Mouse (Mus musculus): ENCODE measurements around the gene Rybp.
A peak's percentile ranks its signal among the peaks of the same experiment; 100 is the strongest.

The Rybp gene

GRCm38 (mm10) chr6:100218541-100219341, 68.5 kb downstream of the Rybp start:
- peak; percentile 72 for DNase-seq

DNA sequence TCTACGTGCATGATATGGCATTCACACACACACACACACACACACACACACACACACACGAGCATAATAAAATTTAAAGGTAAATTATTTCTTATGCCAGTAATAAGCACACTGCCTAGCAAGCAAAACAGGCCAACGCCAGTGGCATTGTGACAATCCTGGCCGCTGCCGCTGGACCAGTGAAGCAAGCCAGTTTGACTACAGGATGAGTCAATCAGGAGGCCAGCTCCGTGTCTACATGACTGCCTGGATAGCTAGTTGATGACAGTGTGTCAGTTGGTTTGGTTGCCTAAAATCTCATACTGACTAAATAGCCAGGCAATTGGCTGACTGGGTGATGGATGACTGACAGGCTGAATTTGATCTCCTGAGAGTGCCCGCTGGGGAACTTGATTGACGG, 69.8 kb downstream of the Rybp start:
- no peak for DNase-seq

DNA sequence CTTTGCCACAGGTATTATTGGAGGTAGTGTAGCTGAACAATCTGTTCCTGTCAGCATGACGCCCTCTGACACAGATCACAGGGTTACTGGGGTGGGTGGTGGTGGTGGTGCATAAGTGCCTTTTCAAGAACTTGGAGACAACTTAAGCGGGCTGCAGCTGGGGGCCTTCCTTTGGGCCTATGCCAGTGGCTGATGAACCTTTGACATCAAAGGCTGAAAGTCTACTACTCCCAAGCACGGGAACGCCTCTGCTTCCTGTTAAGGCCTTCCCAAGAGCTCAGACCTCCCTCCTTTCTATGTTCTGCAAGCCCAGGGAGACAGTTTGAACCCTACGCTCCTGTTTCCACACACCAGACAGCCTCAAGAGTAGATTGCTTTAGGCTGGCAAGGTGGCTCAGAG, 70.3 kb downstream of the Rybp start:
- no peak for DNase-seq

DNA sequence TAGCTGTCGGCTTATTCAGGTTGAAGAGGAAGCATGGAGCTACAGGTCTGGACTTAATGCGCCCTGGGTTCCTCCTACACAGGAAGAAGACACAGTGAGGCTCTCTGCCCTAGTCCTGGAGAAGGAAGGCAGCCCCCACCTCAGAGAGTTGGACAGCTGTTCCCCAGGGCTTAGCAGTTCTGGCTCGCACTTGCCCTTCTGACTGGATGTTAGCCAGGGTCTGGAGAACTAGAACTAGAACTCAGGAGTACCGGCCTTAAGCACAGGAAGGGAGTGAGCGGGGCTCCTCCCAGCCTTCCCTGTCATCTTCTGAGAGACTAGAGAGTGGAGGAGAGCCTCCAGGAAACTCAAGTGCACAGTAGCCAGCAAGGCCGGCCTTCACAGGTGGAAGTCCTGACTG, 71.5 kb downstream of the Rybp start:
- no peak for DNase-seq

- DNase-seq, result no peak
Observed at GRCm38 (mm10) chr6:100214132-100214913, 73.0 kb downstream of the Rybp start.

GRCm38 (mm10) chr6:100213596-100213995, 73.7 kb downstream of the Rybp start:
- no peak for DNase-seq

GRCm38 (mm10) chr6:100212820-100213219, 74.5 kb downstream of the Rybp start:
- no peak for DNase-seq

- DNase-seq, result no peak
Observed at GRCm38 (mm10) chr6:100211646-100212045, 75.6 kb downstream of the Rybp start.

DNA sequence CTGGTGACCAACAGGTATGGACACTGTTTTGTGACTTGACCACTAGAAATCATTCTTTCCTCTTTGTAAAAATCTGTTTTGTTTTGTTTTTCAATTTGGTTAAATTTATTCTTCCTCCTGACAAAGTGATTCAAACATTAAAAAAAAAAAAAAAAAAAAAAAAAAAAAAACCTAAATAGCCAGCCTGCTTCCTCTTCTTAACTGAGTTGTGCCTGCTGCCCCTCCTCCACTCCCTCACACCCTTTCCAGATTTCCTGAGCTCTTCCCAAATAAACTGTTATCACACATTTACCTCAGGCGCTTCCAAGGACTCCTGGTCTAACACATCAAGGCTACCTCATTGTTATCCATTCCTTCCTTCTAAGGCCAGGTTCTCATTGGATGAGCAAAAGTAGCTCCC, 76.8 kb downstream of the Rybp start:
- DNase-seq, result no peak

DNA sequence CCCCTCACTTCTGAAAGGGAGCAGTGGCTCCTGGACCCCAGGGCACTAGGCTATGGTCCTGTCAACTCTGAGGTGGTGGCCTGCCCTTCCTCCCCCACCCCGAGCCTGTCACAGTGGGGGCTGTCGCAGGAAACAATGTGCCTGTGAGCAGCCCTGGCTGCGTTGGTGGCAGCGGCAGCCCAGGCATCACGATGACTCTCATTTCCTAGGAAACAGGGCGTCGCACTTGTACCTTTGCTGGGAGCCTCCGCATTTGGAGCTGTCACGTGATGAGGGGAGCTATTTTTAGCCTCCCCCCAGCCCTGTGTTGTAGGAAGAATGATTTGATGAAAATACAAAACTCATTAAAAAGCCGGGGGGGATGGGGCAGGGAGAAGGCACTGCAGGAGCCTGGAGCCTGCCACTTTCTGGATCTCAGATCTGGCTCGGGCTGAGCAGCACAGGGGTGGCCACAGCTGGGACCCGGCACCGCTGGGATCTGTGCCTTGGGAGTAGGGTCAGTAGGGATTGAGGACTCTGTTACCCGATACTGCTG, 80.5 kb downstream of the Rybp start:
- DNase-seq, result no peak

GRCm38 (mm10) chr6:100206261-100206660, 81.0 kb downstream of the Rybp start:
- DNase-seq, result no peak

DNA sequence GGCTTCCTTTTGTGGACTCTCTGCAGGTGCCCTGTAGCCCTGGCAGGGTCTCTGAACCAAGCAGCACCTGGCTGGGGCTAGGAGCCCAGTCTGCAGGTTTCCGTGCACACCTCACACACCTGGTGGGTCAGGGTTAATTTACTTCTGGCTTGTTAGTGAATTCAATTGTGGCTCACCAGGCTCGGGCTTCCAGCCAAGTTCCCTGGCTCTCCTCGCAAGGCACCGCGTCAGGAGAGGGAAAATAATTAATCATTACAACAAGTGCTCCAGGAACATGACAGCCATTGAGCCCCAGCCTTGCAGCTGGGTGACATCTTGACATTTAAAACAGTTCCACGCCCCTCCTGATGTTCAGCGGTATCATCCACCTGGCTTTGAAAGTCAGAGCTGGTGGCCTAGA, 82.8 kb downstream of the Rybp start:
- no peak for DNase-seq

DNA sequence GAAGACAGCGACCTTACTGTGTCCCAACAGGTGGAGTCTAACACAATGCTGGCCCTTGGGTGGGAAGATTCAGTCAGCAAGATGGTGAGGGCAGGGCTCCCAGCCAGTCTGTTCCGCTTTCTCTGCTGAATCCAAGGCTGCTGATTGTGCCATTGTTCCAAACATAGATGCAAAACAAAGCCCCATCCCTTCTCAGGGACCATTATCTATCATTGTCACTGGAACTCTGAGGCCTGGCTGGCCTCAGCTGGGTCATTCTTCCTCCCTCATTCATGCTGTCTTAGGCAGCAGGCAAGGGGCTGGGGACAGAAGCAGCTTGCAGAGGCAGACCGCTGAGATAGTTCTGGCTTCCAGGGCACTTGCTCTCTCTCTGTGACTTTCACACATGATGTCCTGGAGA, 83.8 kb downstream of the Rybp start:
- no peak for DNase-seq

GRCm38 (mm10) chr6:100202091-100202490, 85.2 kb downstream of the Rybp start:
- no peak for DNase-seq

DNA sequence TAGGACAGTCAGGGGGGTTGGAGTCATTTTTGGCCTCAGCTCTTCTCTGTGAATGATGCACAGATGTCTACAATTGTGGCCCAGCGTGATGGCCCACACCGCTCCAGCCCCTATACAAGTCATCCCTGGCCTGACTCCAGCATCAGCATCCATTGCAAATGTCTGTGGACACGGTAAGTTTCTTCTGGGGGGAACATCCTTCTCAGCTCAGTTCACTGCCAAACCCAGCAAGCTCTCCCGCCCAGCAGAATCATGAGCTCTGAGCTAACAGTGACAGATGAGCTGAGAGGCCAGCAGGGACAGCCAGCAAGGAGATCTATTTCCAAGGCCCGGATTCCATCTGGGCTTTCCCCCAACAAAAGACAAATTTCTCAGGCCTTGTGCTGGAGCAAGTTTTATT, 90.2 kb downstream of the Rybp start:
- DNase-seq, result no peak

DNA sequence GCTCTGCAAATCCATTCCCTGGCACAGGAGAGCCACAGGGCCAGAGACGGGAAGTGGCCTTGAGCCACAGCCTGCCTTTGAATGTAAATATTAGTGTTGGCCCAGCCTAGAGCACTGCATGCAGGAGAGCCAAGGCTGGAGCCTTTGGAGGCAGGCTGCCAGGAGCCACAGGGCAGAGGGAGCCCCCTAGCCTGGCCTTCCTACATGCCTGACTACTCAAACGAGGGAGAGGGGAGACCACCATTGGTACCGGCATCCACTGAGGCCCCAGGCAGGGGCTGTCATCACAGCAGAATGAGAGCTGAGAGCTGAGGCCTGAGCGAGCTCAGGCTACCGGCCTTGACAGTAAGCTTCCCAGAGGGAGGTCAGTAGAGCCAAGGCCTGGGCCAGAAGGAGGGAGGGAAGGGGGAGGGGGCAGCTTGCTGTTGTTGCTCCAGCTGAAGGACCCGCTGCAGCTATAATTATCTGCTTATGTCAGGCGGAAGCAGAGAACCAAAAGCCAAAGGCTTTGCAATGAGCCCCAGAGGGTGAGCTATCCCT, 91.3 kb downstream of the Rybp start:
- no peak for DNase-seq

DNA sequence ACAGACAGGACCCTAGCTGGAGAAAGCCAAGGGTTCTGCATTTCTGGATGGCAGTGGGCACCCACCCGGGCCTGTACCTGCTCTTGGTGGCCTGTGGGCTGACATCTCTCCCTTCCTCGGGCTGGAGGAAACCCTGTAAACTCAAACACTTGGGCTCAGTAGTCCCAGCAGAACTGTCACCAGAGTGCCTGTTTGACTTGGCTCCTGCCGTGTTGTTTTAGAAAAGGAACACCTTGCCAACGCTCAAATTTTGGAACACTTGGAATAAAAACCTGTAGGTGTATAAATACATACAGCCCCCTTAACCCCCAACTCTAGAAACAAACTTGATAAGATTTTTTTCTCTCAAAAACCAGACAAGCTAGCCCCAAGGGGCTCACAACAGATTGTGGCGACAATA, 92.2 kb downstream of the Rybp start:
- no peak for DNase-seq

DNA sequence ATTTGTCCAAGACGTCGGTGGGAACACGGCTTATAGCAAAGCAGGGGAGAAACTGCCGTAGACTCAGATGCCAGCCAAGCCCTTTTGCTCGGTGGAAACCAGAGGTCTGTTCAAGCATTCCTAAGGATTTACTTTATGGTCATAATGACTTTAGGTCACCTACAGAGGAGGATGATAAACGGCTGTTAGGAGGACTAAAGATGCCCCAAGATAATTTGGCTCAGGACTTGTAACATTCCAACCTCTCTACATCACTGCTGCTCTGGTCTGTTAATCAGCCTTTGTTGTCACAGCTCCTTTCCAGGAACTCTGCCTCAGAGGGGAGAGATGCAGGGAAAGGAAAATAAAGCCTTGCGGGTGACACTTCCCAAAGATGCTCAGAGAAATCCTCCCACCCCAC, 93.5 kb downstream of the Rybp start:
- no peak for DNase-seq

DNA sequence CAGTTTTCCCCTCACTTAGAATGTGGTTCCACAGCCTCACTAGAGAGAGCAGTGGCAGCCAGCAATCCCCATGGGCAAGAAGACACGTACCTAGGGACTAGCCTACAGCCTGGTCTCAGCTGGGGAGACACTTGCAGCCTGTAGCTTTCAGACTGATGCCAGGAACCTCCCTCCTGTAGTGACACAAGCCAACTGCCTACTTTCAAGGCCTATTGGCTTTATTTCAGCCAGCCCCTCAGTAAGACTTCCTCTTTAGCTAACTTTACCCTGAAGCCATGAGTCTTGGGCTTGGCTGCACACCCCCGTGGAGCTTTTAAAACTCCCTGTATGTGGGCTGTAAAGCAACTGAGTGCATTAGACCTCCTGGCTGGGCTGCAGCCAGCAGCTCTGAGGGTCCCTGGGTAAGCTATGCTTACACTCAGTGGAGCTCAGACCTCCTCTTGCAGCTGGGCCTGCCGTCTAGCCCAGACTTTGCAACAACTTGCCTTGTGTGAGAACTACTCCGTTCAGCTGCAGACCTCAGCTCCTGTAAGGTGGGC, 94.5 kb downstream of the Rybp start:
- no peak for DNase-seq

GRCm38 (mm10) chr6:100190803-100191559, 96.3 kb downstream of the Rybp start:
- DNase-seq, result no peak

GRCm38 (mm10) chr6:100190310-100190709, 97.0 kb downstream of the Rybp start:
- DNase-seq, result no peak

DNA sequence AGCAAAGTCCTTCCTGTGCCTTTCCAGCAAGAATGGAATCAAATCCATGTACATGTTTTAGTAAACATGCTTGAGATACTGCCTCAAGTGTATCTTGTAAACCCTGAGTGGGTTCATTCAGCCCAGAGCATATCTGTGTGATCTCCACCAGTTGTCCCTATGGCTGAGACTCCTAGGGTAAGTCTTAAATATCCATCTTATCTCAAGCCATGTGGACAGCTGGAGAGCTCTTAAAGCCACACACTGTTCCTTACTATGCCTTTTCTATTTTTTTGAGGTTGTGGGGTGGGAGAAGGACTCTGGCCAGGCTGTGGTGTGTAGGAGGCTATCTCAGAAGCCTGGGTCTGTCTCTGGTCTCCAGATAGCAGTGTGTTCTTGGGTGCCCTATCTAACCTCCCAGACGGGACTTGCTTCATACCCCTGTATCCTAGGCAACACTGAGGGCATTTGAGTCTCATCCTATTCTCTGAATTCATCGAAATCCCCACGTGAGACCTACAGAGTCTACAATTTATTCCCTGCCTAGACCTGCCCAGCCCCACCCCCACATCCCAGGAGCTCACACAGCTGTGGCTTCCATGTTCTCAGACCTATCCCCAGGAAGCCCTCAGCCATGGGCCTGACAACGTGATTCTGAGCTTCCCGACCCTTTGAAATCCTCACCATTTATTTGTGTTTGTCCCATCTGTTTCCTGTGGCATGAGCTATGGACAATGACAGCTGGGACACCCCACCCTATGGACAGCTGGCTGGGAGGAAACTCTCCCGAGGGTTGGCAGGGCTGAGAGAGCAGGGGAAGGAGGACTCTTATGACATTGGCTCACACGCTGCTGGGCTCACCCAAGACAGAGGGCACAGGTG, 98.2 kb downstream of the Rybp start:
- no peak for DNase-seq

Measured in cerebellum, adult 11 months (tissue).